Mouse (Mus musculus): Measurements from ENCODE around the gene Arid5b. TPM values are rescaled to one million over a fixed set of nuclear protein-coding genes. Genes with fewer than 3 reads are reported as not detected.

Arid5b gene
- polyA plus RNA-seq, 1 experiment from 2014 or later = 12.6 TPM

GRCm38 (mm10) chr10:68164723-68165706 lies 113.5 kb downstream of the Arid5b start:
- Histone ChIP-seq H3K36me3 (ENCODE audit: poor library complexity, severe bottlenecking) (no peaks in the 10 kb centered on the region), H3K4me1 (peaks cover 25% of the 10 kb centered on the region), H3K27me3 (no peaks in the 10 kb centered on the region), H3K27ac (no peak overlapping the region), H3K4me2 (no peak overlapping the region), H3K9ac (no peak overlapping the region), H3K9me3 (replicated peaks) (no peaks in the 10 kb centered on the region), H3K4me3 (no peak overlapping the region)
- 60% methylated on average over 8 of the region's 8 CpGs for WGBS
- no peak for ATAC-seq

- H3K36me3 ChIP-seq (ENCODE audit: poor library complexity, severe bottlenecking) = no peaks in the 10 kb centered on the region
- H3K9me3 ChIP-seq (replicated peaks) = no peaks in the 10 kb centered on the region
- peaks cover 25% of the 10 kb centered on the region for H3K4me1 ChIP-seq
- ATAC-seq = no peak
- H3K27ac ChIP-seq = no peak overlapping the region
- no peak overlapping the region for H3K4me3 ChIP-seq
- no peak overlapping the region for H3K4me2 ChIP-seq
- 85% methylated on average over 2 of the region's 2 CpGs for WGBS
- H3K9ac ChIP-seq = no peak overlapping the region
- no peaks in the 10 kb centered on the region for H3K27me3 ChIP-seq
Observed at GRCm38 (mm10) chr10:68164137-68164536, 114.4 kb downstream of the Arid5b start.

GRCm38 (mm10) chr10:68159759-68160158 lies 118.8 kb downstream of the Arid5b start:
- no peak overlapping the region for H3K9ac ChIP-seq
- no peak for ATAC-seq
- no peak overlapping the region for H3K27ac ChIP-seq
- no peak overlapping the region for H3K4me3 ChIP-seq
- 95% methylated on average over 9 of the region's 9 CpGs for WGBS
- H3K27me3 ChIP-seq = no peaks in the 10 kb centered on the region
- H3K4me1 ChIP-seq = no peaks in the 10 kb centered on the region; the same call in 1 of the 2 replicates
- no peaks in the 10 kb centered on the region for H3K9me3 ChIP-seq (replicated peaks)
- no peaks in the 10 kb centered on the region for H3K36me3 ChIP-seq (ENCODE audit: poor library complexity, severe bottlenecking)
- H3K4me2 ChIP-seq = no peak overlapping the region

GRCm38 (mm10) chr10:68158555-68158954 lies 120.0 kb downstream of the Arid5b start:
- Histone ChIP-seq H3K4me3 (no peak overlapping the region), H3K4me1 (peaks cover 6% of the 10 kb centered on the region), H3K27ac (no peak overlapping the region), H3K27me3 (no peaks in the 10 kb centered on the region), H3K4me2 (no peak overlapping the region), H3K9me3 (replicated peaks) (no peaks in the 10 kb centered on the region), H3K36me3 (ENCODE audit: poor library complexity, severe bottlenecking) (no peaks in the 10 kb centered on the region), H3K9ac (no peak overlapping the region)
- 94% methylated on average over 5 of the region's 5 CpGs for WGBS
- no peak for ATAC-seq

GRCm38 (mm10) chr10:68157511-68157910 lies 121.0 kb downstream of the Arid5b start:
- Histone ChIP-seq H3K9ac (no peak overlapping the region), H3K27ac (no peak overlapping the region), H3K4me2 (no peak overlapping the region), H3K36me3 (ENCODE audit: poor library complexity, severe bottlenecking) (no peaks in the 10 kb centered on the region), H3K27me3 (no peaks in the 10 kb centered on the region), H3K4me3 (no peak overlapping the region), H3K9me3 (replicated peaks) (no peaks in the 10 kb centered on the region), H3K4me1 (peaks cover 14% of the 10 kb centered on the region)
- 61% methylated on average over 8 of the region's 8 CpGs for WGBS
- no peak for ATAC-seq

- Histone ChIP-seq H3K27ac (no peak overlapping the region), H3K27me3 (no peaks in the 10 kb centered on the region), H3K9me3 (replicated peaks) (peaks cover 4% of the 10 kb centered on the region; the same call in 1 of the 2 replicates), H3K4me3 (no peak overlapping the region), H3K36me3 (ENCODE audit: poor library complexity, severe bottlenecking) (0 out of 2 replicates have a peak, but pooled peaks cover 4% of the 10 kb centered on the region), H3K4me2 (no peak overlapping the region), H3K9ac (no peak overlapping the region), H3K4me1 (peaks cover 14% of the 10 kb centered on the region)
- no peak for ATAC-seq
- WGBS = 81% methylated on average over 10 of the region's 10 CpGs
Observed at GRCm38 (mm10) chr10:68156646-68157245, 121.8 kb downstream of the Arid5b start.

- 84% methylated on average over 6 of the region's 6 CpGs for WGBS
- H3K4me1 ChIP-seq = peaks cover 14% of the 10 kb centered on the region
- no peak overlapping the region for H3K4me2 ChIP-seq
- H3K4me3 ChIP-seq = no peak overlapping the region
- peaks cover 7% of the 10 kb centered on the region; the same call in 1 of the 2 replicates for H3K9me3 ChIP-seq (replicated peaks)
- no peak overlapping the region for H3K27ac ChIP-seq
- no peaks in the 10 kb centered on the region for H3K27me3 ChIP-seq
- no peak for ATAC-seq
- H3K9ac ChIP-seq = no peak overlapping the region
- 0 out of 2 replicates have a peak, but pooled peaks cover 7% of the 10 kb centered on the region for H3K36me3 ChIP-seq (ENCODE audit: poor library complexity, severe bottlenecking)
Observed at GRCm38 (mm10) chr10:68156159-68156558, 122.4 kb downstream of the Arid5b start.

- Histone ChIP-seq H3K4me2 (no peak overlapping the region), H3K4me1 (peaks cover 14% of the 10 kb centered on the region), H3K9ac (no peak overlapping the region), H3K27me3 (no peaks in the 10 kb centered on the region), H3K27ac (no peak overlapping the region), H3K36me3 (ENCODE audit: poor library complexity, severe bottlenecking) (0 out of 2 replicates have a peak, but pooled peaks cover 7% of the 10 kb centered on the region), H3K9me3 (replicated peaks) (peaks cover 7% of the 10 kb centered on the region; the same call in 1 of the 2 replicates), H3K4me3 (no peak overlapping the region)
- 94% methylated on average over 6 of the region's 6 CpGs for WGBS
- ATAC-seq = no peak
Observed at GRCm38 (mm10) chr10:68155431-68156119, 123.0 kb downstream of the Arid5b start.

- ATAC-seq = no peak
- no peak overlapping the region for H3K4me3 ChIP-seq
- WGBS = 60% methylated on average over 14 of the region's 14 CpGs
- H3K9ac ChIP-seq = no peak overlapping the region
- H3K36me3 ChIP-seq (ENCODE audit: poor library complexity, severe bottlenecking) = 0 out of 2 replicates have a peak, but pooled peaks cover 7% of the 10 kb centered on the region
- no peak overlapping the region for H3K27ac ChIP-seq
- peaks cover 7% of the 10 kb centered on the region; the same call in 1 of the 2 replicates for H3K9me3 ChIP-seq (replicated peaks)
- no peaks in the 10 kb centered on the region for H3K27me3 ChIP-seq
- H3K4me2 ChIP-seq = peak overlapping the region; percentile 48
- H3K4me1 ChIP-seq = peaks cover 14% of the 10 kb centered on the region
Observed at GRCm38 (mm10) chr10:68154046-68154765, 124.3 kb downstream of the Arid5b start.

GRCm38 (mm10) chr10:68153344-68154045 lies 125.0 kb downstream of the Arid5b start:
- H3K27me3 ChIP-seq = no peaks in the 10 kb centered on the region
- no peak overlapping the region for H3K4me3 ChIP-seq
- 9% methylated on average over 11 of the region's 11 CpGs for WGBS
- H3K9me3 ChIP-seq (replicated peaks) = peaks cover 7% of the 10 kb centered on the region; the same call in 1 of the 2 replicates
- peak; percentile 69 for ATAC-seq
- H3K27ac ChIP-seq = no peak overlapping the region
- peaks cover 14% of the 10 kb centered on the region for H3K4me1 ChIP-seq
- peak overlapping the region; percentile 48 for H3K4me2 ChIP-seq
- peak overlapping the region; percentile 10; the same call in 1 of the 2 replicates for H3K9ac ChIP-seq
- H3K36me3 ChIP-seq (ENCODE audit: poor library complexity, severe bottlenecking) = 0 out of 2 replicates have a peak, but pooled peaks cover 7% of the 10 kb centered on the region

GRCm38 (mm10) chr10:68148495-68148894 lies 130.0 kb downstream of the Arid5b start:
- Histone ChIP-seq H3K9ac (no peak overlapping the region), H3K4me3 (no peak overlapping the region), H3K27me3 (no peaks in the 10 kb centered on the region), H3K36me3 (ENCODE audit: poor library complexity, severe bottlenecking) (0 out of 2 replicates have a peak, but pooled peaks cover 7% of the 10 kb centered on the region), H3K27ac (no peak overlapping the region), H3K9me3 (replicated peaks) (peaks cover 7% of the 10 kb centered on the region; the same call in 1 of the 2 replicates), H3K4me1 (peaks cover 11% of the 10 kb centered on the region), H3K4me2 (no peak overlapping the region)
- no peak for ATAC-seq
- WGBS = 86% methylated on average over 6 of the region's 6 CpGs
